Mouse (Mus musculus): ENCODE data around the gene Ppp4c. TPM values are rescaled to one million over a fixed set of nuclear protein-coding genes. Genes with fewer than 3 reads are reported as not detected.

The Ppp4c gene
- 213 and 215 TPM in 2 replicates for polyA plus RNA-seq (2015; fragmentation: Nextera tagmentation; extraction: Ambion mirVana)

GRCm38 (mm10) chr7:126791851-126792720, at the start of gene Ppp4c:
Gene Ppp4c, minus strand, starts transcription at chr7:126792496.
- H3K9me3 ChIP-seq (ENCODE audit: control insufficient read depth, low read length) = no peaks in the 10 kb centered on the region
- peak; percentile 93 for ATAC-seq
- H3K4me2 ChIP-seq (ENCODE audit: low read depth, low read length) = peak within 1 kb of the TSS; percentile 53
- H3K27me3 ChIP-seq (replicated peaks; ENCODE audit: control insufficient read depth, insufficient read depth, low read length) = no peaks in the 10 kb centered on the region
- peaks cover 26% of the 10 kb centered on the region for H3K36me3 ChIP-seq (ENCODE audit: control insufficient read depth, insufficient read depth, low read length)
- H3K4me1 ChIP-seq (ENCODE audit: control insufficient read depth, insufficient read depth, low read length) = peaks cover 26% of the 10 kb centered on the region
- H3K9ac ChIP-seq (ENCODE audit: low read depth, low read length) = peak within 1 kb of the TSS; percentile 86
- H3K27ac ChIP-seq (ENCODE audit: low read length) = peak within 1 kb of the TSS; percentile 95
- peak within 1 kb of the TSS; percentile 77 for H3K4me3 ChIP-seq (ENCODE audit: low read length)
- under 1% methylated on average over 79 of the region's 83 CpGs for WGBS

- Histone ChIP-seq H3K27ac (ENCODE audit: low read length) (no peak overlapping the region), H3K27me3 (replicated peaks; ENCODE audit: control insufficient read depth, insufficient read depth, low read length) (0 out of 2 replicates have a peak, but pooled peaks cover 3% of the 10 kb centered on the region), H3K9me3 (ENCODE audit: control insufficient read depth, low read length) (0 out of 2 replicates have a peak, but pooled peaks cover 2% of the 10 kb centered on the region), H3K4me2 (ENCODE audit: low read depth, low read length) (no peak overlapping the region), H3K36me3 (ENCODE audit: control insufficient read depth, insufficient read depth, low read length) (no peaks in the 10 kb centered on the region), H3K4me1 (ENCODE audit: control insufficient read depth, insufficient read depth, low read length) (peaks cover 3% of the 10 kb centered on the region; the same call in 1 of the 2 replicates), H3K9ac (ENCODE audit: low read depth, low read length) (no peak overlapping the region), H3K4me3 (ENCODE audit: low read length) (no peak overlapping the region)
- no peak for ATAC-seq
- WGBS = 95% methylated on average over 1 of the region's 1 CpGs
These were observed 41.0 kb upstream of the Ppp4c start for GRCm38 (mm10) chr7:126833294-126833693.

- no peaks in the 10 kb centered on the region for H3K36me3 ChIP-seq (ENCODE audit: control insufficient read depth, insufficient read depth, low read length)
- H3K9ac ChIP-seq (ENCODE audit: low read depth, low read length) = 0 out of 2 replicates have a peak overlapping the region, but pooled peaks have one; percentile 33
- 0 out of 2 replicates have a peak, but pooled peaks cover 2% of the 10 kb centered on the region for H3K9me3 ChIP-seq (ENCODE audit: control insufficient read depth, low read length)
- H3K4me2 ChIP-seq (ENCODE audit: low read depth, low read length) = peak overlapping the region; percentile 56
- ATAC-seq = peak; percentile 91
- H3K4me3 ChIP-seq (ENCODE audit: low read length) = peak overlapping the region; percentile 35
- 1% methylated on average over 21 of the region's 21 CpGs for WGBS
- H3K4me1 ChIP-seq (ENCODE audit: control insufficient read depth, insufficient read depth, low read length) = peaks cover 3% of the 10 kb centered on the region; the same call in 1 of the 2 replicates
- H3K27ac ChIP-seq (ENCODE audit: low read length) = no peak overlapping the region
- H3K27me3 ChIP-seq (replicated peaks; ENCODE audit: control insufficient read depth, insufficient read depth, low read length) = 0 out of 2 replicates have a peak, but pooled peaks cover 6% of the 10 kb centered on the region
These were observed 39.8 kb upstream of the Ppp4c start for GRCm38 (mm10) chr7:126832036-126832598.

GRCm38 (mm10) chr7:126831539-126831938, 39.2 kb upstream of the Ppp4c start, which contains the start of gene 4930451I11Rik:
Gene 4930451I11Rik, minus strand, starts transcription at chr7:126831639.
- H3K36me3 ChIP-seq (ENCODE audit: control insufficient read depth, insufficient read depth, low read length) = no peaks in the 10 kb centered on the region
- peak within 1 kb of the TSS; percentile 35 for H3K4me3 ChIP-seq (ENCODE audit: low read length)
- 0 out of 2 replicates have a peak, but pooled peaks cover 2% of the 10 kb centered on the region for H3K9me3 ChIP-seq (ENCODE audit: control insufficient read depth, low read length)
- H3K4me1 ChIP-seq (ENCODE audit: control insufficient read depth, insufficient read depth, low read length) = peaks cover 3% of the 10 kb centered on the region; the same call in 1 of the 2 replicates
- 55% methylated on average over 5 of the region's 5 CpGs for WGBS
- H3K9ac ChIP-seq (ENCODE audit: low read depth, low read length) = 0 out of 2 replicates have a peak within 1 kb of the TSS, but pooled peaks have one; percentile 33
- no peak within 1 kb of the TSS for H3K27ac ChIP-seq (ENCODE audit: low read length)
- H3K27me3 ChIP-seq (replicated peaks; ENCODE audit: control insufficient read depth, insufficient read depth, low read length) = 0 out of 2 replicates have a peak, but pooled peaks cover 6% of the 10 kb centered on the region
- ATAC-seq = no peak
- peak within 1 kb of the TSS; percentile 56 for H3K4me2 ChIP-seq (ENCODE audit: low read depth, low read length)

- Histone ChIP-seq H3K4me1 (ENCODE audit: control insufficient read depth, insufficient read depth, low read length) (peaks cover 3% of the 10 kb centered on the region), H3K36me3 (ENCODE audit: control insufficient read depth, insufficient read depth, low read length) (no peaks in the 10 kb centered on the region), H3K4me3 (ENCODE audit: low read length) (no peak overlapping the region), H3K27me3 (replicated peaks; ENCODE audit: control insufficient read depth, insufficient read depth, low read length) (peaks cover 23% of the 10 kb centered on the region), H3K4me2 (ENCODE audit: low read depth, low read length) (no peak overlapping the region), H3K9ac (ENCODE audit: low read depth, low read length) (no peak overlapping the region), H3K27ac (ENCODE audit: low read length) (no peak overlapping the region), H3K9me3 (ENCODE audit: control insufficient read depth, low read length) (no peaks in the 10 kb centered on the region)
- 74% methylated on average over 5 of the region's 5 CpGs for WGBS
- ATAC-seq = no peak
These were observed 33.7 kb upstream of the Ppp4c start for GRCm38 (mm10) chr7:126825952-126826351.

DNA sequence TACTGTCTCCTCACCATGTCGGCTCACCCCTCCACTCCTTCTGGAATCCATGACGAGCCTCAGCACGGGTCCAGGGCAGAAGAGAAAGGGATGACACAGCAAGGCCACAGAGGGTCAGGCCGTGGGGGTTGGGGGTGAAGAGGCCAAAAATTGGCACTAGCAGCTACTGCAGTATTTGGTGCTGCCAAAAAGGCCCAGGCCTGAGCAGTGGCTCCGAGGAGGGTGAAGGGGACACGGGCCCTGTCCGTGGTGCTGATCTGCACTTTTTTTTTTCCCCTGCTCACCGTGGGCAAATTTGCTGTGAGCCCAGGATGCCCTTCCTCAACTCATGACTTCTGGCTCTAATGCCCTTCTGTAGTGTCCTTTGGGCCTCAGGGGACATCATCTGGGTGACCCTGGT, 33.1 kb upstream of the Ppp4c start:
- Histone ChIP-seq H3K4me1 (ENCODE audit: control insufficient read depth, insufficient read depth, low read length) (peaks cover 3% of the 10 kb centered on the region), H3K27me3 (replicated peaks; ENCODE audit: control insufficient read depth, insufficient read depth, low read length) (peaks cover 23% of the 10 kb centered on the region), H3K27ac (ENCODE audit: low read length) (no peak overlapping the region), H3K4me3 (ENCODE audit: low read length) (no peak overlapping the region), H3K4me2 (ENCODE audit: low read depth, low read length) (no peak overlapping the region), H3K36me3 (ENCODE audit: control insufficient read depth, insufficient read depth, low read length) (no peaks in the 10 kb centered on the region), H3K9ac (ENCODE audit: low read depth, low read length) (no peak overlapping the region), H3K9me3 (ENCODE audit: control insufficient read depth, low read length) (no peaks in the 10 kb centered on the region)
- ATAC-seq = no peak
- 23% methylated on average over 8 of the region's 8 CpGs for WGBS

DNA sequence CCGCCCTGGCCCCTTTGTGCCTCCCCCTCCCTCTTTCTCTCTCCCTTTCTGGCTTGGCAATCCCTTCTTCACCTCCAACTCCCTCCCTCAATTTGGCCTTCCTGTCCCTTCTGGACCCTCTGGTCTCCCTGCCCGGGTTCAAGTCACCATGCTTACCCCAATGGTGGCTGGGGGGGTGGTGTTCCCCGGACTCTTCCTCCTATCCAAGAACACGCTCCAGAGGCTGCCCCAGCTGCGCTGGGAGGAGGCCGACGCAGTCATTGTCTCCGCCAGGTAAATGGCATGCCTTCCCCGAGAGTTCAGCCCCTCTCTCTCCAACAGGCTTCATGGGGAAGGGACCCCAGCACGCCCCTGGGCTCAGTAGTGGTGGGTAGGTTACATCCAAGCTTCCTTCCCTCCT, 31.6 kb upstream of the Ppp4c start:
- H3K4me3 ChIP-seq (ENCODE audit: low read length) = no peak overlapping the region
- ATAC-seq = no peak
- whole genome bisulfite sequencing = 13% methylated on average over 10 of the region's 10 CpGs
- H3K9me3 ChIP-seq (ENCODE audit: control insufficient read depth, low read length) = peaks cover 2% of the 10 kb centered on the region; the same call in 1 of the 2 replicates
- H3K36me3 ChIP-seq (ENCODE audit: control insufficient read depth, insufficient read depth, low read length) = no peaks in the 10 kb centered on the region
- H3K9ac ChIP-seq (ENCODE audit: low read depth, low read length) = no peak overlapping the region
- H3K4me1 ChIP-seq (ENCODE audit: control insufficient read depth, insufficient read depth, low read length) = peaks cover 3% of the 10 kb centered on the region
- H3K27me3 ChIP-seq (replicated peaks; ENCODE audit: control insufficient read depth, insufficient read depth, low read length) = peaks cover 23% of the 10 kb centered on the region
- H3K4me2 ChIP-seq (ENCODE audit: low read depth, low read length) = no peak overlapping the region
- H3K27ac ChIP-seq (ENCODE audit: low read length) = no peak overlapping the region

- Histone ChIP-seq H3K9ac (ENCODE audit: low read depth, low read length) (peak overlapping the region; percentile 45; the same call in 1 of the 2 replicates), H3K27me3 (replicated peaks; ENCODE audit: control insufficient read depth, insufficient read depth, low read length) (peaks cover 23% of the 10 kb centered on the region), H3K27ac (ENCODE audit: low read length) (no peak overlapping the region), H3K4me2 (ENCODE audit: low read depth, low read length) (peak overlapping the region; percentile 51), H3K4me1 (ENCODE audit: control insufficient read depth, insufficient read depth, low read length) (peaks cover 3% of the 10 kb centered on the region), H3K4me3 (ENCODE audit: low read length) (peak overlapping the region; percentile 34), H3K9me3 (ENCODE audit: control insufficient read depth, low read length) (peaks cover 3% of the 10 kb centered on the region; the same call in 1 of the 2 replicates), H3K36me3 (ENCODE audit: control insufficient read depth, insufficient read depth, low read length) (no peaks in the 10 kb centered on the region)
- ATAC-seq = no peak
- 0% methylated on average over 8 of the region's 19 CpGs for WGBS
These were observed 31.0 kb upstream of the Ppp4c start for GRCm38 (mm10) chr7:126823202-126823711.

DNA sequence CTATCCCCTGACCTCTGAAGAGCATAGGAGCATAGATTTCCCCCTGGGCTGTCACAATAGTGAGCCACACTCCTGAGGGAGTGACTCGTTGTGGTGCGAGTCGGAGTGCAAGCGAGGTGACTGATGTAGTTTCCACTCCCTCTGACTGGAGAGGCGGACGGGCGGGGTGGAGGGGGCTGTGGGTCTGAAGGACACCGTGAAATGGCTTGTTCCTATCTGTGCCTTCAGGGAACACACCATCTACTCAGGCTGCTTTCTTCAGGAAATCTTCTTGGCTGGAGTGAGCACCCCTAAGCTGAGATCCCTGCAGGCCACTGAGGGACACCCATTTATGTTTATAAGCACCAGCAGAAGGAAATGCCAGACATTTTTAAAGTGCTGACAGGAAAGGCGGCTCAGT, 30.4 kb upstream of the Ppp4c start:
- no peak for ATAC-seq
- Histone ChIP-seq H3K9me3 (ENCODE audit: control insufficient read depth, low read length) (peaks cover 3% of the 10 kb centered on the region; the same call in 1 of the 2 replicates), H3K4me1 (ENCODE audit: control insufficient read depth, insufficient read depth, low read length) (peaks cover 3% of the 10 kb centered on the region), H3K27me3 (replicated peaks; ENCODE audit: control insufficient read depth, insufficient read depth, low read length) (peaks cover 23% of the 10 kb centered on the region), H3K4me3 (ENCODE audit: low read length) (no peak overlapping the region), H3K27ac (ENCODE audit: low read length) (no peak overlapping the region), H3K9ac (ENCODE audit: low read depth, low read length) (no peak overlapping the region), H3K4me2 (ENCODE audit: low read depth, low read length) (peak overlapping the region; percentile 51), H3K36me3 (ENCODE audit: control insufficient read depth, insufficient read depth, low read length) (no peaks in the 10 kb centered on the region)
- 20% methylated on average over 9 of the region's 9 CpGs for WGBS

Data from intestine, embryonic 16.5 days (tissue).